Mouse (Mus musculus): ENCODE data around the gene Focad.

GRCm38 (mm10) chr4:88117331-88117730 is 22.9 kb downstream of the Focad start:
- TF ChIP-seq POLR2A (IDR thresholded peaks at IDR 0.05; ENCODE audit: control insufficient read depth, low read depth, low read length) (no peak), CTCF (IDR thresholded peaks at IDR 0.05; ENCODE audit: control insufficient read depth, insufficient read depth, insufficient replicate concordance, low read depth, low read length) (no peak)
